Mouse (Mus musculus): ENCODE data around the gene Dip2b.
A peak's percentile ranks its signal among the peaks of the same experiment; 100 is the strongest.

Gene Dip2b

DNA sequence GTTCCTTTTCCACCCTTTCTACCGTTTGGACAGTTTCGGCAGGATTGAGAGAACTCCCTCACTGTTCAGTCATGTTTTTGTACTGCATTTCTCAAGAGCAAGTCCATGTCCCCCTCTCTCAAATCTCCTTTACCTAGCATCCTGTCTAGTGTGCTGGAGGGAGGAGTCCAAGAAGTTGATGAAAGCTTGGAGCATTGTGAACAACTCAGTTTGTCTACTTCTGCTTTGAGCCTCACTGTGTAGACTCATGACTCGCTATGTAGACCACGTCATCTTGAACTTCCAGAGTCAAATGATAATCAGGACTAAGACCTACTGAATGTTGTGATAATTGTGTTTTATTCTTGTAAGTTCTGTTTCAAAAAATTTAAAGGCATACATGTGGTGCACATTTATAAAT lies 46.4 kb downstream of the Dip2b start:
- DNase-seq (ENCODE audit: low spot score): no peak

- no peak for DNase-seq (ENCODE audit: low spot score)
Measured at GRCm38 (mm10) chr15:100088021-100088420, 49.6 kb downstream of the Dip2b start.

DNA sequence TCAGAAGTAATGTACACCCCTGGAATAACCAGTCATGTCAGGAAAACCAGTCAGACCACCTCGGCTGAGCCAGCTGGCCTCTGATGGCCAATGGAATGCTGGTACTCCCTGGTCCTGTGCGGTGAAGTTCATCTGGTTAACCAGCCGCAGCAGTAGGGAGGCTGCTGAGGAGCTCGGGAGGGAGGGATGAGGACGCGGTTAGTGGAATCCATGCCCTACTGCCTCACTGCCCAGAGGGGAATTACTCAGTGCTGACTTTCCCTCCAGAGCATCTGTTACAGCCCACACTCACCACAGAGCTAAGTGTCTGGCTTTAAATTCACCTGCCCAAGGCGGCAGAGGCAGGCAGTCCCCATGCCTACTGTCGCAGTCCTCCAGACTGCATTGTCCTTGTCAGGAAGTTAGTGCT lies 51.2 kb downstream of the Dip2b start:
- peak; percentile 39 for DNase-seq (ENCODE audit: low spot score)

GRCm38 (mm10) chr15:100091818-100092217 lies 53.4 kb downstream of the Dip2b start:
- DNase-seq (ENCODE audit: low spot score): no peak

GRCm38 (mm10) chr15:100092258-100092657 lies 53.8 kb downstream of the Dip2b start:
- no peak for DNase-seq (ENCODE audit: low spot score)

DNA sequence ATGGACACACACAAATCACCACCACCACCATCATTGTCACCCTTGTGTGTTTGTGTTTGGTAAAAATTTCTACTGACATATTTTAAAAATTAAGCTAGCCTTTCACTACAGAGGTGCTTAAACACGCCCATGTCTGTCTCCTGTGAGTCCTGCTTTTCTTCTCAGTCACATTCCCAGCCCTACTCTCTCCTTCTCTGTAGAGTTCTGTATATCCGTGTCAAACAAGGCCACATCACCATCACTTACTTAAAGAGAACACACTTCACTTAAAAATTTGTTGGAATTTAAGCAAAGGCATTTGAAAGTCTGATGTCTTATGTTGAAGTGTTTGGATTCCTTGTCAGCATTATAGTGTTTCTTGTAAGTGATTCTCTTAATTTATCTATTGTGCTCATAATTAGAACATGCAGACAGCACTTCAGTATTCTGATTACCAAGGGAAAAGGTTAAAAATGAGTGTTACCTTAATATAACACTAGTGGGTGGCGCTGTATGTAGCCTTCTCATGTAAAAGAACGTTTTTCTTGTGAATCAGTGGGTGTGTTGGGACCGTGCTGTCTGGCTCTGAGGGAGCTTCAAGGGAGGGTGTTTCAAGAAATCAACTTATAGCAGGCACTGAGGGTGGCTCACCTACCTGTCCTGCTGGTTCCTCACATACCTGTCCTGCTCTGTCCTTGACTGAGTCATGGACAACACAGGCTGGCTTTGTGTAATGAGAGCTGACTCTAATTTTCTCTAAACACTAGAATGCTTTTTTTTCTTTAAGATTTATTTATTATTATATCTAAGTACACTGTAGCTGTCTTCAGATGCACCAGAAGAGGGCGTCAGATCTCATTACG lies 58.3 kb downstream of the Dip2b start:
- DNase-seq (ENCODE audit: low spot score): no peak

DNA sequence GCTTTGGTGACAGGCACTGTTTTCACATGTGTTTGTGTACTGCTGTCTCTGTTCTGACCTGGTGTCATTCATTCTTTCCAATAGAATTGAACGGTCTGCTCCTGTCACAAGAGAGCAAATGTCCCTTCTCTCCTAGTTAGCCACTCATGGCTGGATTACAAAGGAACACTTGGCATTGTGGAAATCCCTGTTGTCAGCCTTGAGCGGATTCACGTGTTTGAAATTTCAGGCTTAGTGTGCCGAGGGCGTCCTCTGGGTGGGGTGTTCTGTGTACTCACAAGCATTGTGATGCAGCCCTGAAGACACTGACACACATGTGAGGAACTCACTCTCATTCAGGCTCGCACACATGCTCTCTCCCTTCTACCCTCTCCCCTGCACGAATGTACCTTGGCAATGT lies 61.9 kb downstream of the Dip2b start:
- no peak for DNase-seq (ENCODE audit: low spot score)

- DNase-seq (ENCODE audit: low spot score): peak; percentile 65
Measured at GRCm38 (mm10) chr15:100101206-100101605, 62.7 kb downstream of the Dip2b start.

DNA sequence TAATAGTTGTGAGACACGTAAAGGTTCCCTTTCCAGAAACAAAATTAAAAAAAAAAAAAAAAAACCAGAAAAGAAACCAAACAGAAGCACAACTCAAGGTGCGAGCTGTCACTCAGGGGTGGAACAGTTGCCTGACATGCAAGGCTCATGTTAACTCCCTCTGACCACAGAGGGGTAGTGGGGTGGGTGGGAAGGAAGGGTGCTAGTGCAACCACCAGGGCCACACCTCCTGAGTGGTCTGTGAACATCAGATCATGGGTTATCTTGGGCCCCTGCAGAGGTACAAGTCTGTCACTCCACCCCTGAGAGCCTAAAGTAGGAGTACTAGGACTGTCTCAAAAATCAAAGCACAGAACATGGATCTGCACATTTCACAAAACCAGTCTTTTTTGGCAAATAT lies 65.7 kb downstream of the Dip2b start:
- DNase-seq (ENCODE audit: low spot score): no peak

DNA sequence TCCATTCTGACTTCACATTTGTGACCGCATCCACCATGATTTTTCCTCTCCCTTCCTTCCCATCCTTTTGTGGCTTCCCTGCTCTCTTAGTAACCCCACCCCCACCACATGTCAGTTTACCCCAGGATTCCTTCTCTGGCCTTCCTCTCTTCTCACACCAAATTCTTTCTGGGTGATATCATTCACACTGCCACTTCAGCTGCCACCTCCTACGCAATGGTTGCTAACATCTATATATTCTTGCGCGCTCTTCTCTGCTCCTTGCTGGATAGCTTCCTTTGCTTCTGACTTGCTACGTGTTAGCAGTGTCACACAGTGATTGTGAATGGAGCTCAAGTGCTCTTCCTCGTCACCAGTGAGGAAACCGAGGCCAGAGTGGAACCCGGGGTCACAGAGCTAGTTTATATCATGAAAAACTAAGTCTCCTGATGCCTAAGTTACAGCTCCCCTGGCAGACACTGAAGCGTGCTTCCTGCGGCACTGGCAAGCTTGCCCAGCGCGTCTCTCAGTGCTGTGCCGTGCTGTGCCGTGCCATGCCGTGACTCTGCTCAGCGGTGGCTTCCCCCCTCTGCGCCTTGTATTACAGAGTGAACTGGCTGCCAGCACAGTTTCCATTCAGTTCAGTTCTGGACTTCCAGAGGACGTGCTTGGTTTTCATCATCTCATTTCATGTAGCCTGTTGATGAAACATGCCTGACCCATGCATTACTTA lies 69.8 kb downstream of the Dip2b start:
- DNase-seq (ENCODE audit: low spot score): no peak

DNA sequence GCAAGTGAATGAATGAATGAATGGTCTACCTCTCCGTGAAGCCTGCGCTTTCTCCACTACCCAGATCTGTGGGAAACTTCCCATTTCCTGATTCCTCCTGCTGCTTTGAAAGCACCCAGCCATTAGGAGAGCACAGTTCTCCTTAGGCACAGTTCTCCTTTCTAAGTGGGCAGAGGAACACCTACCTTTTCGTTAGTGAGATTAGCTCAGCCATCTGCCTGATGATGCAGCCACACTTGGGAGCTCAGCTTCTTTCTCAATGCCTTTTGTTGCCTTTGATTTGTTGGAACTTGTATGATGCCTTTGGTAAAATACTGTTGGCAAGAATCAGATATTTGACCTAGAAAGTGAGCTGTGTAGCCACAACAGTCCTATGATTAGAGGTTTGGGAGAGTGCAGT lies 71.5 kb downstream of the Dip2b start:
- no peak for DNase-seq (ENCODE audit: low spot score)

DNA sequence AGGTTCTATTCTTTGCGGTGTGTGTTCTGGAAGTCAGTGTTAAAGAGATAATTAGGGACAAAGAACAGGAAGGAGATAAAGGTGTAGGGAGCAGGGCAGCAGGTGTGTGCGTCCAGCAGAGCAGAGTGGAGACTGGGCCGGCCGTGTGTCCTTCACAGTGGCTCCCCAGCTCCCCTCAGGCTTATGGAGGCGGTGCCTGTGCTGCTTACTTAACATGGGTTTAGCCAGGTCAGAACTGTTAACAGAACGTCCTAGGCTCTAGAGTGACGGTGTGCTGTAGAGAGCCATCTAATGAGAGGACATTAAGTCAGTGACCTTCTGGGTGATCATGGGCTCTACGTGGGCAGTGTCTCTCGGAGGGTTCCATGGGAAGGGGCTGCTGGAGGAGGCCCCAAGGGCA lies 73.4 kb downstream of the Dip2b start:
- no peak for DNase-seq (ENCODE audit: low spot score)

DNA sequence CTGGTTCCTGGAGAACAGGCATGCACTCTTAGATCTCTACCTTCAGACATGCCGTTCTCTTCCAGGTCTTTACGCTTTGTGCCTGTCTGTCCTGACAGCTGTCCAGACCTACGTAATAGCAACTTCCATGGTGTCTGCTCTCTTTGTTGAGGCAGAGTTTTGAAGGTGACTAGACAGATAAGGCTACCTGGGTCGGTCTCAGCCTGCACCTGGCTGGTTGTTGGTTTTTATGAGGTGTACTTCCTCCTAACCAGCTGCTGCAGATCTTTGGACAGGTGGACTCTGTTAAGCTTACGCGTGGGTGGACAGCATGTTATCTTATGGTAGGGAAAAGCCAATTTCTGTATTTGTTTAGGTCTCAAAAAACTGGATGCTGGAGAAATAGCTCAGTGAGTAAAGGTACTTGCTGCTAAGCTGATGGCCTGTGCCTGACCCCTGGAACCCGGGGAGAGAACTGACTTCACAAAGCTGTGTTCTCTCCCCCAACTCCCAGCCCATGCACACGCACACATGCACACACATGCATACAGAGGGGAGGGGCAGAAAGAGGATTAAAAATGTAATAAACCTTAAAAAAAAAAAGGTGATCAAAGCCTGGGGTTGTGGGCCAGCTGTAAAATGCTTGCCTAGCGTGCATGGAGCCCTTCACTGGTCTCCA lies 74.0 kb downstream of the Dip2b start:
- no peak for DNase-seq (ENCODE audit: low spot score)

DNA sequence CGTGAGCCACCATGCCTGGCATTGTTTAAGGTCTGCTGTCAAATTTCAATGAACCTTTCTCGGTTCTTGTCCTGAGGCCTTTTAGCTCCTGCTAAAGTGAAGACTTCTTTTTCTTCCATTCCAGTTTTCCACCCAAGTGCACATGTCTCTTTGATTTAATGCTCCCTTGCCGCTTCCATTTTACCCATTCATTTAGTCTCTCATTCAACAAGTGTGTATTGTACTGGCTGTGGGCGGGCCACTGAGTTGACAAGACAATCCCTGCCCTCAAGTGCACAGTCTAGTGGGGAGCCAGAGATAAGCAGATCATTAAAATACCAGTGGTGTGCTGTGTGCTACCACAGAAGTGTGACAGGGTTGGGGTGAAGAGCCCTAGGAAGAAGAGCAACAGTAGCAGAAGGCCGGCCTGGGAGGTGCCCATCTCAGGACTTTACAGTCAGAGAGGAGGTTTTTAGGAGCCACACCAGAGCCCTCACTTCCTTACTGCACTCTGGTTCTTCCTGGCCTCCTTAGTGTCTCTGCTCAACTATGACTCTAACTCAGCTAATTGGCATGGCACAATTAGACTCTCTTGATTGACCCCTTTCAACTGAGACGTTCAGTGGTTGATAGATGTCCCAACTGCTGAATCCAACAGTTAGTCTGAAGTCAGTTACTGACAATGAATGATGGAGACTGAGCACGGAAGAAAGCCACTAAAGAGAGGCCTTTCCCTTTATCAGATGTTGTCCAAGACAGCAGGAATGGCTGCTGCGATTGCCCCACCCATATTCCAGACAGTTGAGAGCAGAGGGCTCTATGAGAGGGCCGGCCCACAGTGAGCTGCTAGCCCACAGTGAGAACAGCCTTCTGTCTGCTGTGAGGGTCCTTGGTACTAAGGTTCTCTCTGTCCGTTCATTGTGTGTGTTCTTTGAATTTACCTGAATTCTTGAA lies 75.1 kb downstream of the Dip2b start:
- DNase-seq (ENCODE audit: low spot score): no peak

DNA sequence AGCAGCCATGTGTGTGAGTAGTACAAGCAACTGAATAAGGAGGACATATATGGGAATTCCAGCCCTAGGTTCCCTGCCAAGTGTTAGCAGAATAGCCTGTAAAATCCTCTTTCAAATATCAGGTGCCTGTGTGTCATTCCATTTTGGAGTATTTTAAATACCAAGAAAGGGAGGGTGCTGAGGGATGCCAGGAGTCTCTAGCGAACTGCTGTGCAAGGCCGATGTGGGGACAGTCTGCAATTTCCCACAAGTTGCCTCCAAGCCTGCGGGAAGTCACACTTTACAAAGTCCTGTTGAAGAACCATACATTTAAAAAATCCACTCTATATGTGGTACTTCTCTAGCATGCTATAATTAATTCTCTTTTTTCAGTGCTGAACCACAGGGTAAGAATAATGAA lies 77.0 kb downstream of the Dip2b start:
- DNase-seq (ENCODE audit: low spot score): no peak

GRCm38 (mm10) chr15:100116325-100116724 lies 77.9 kb downstream of the Dip2b start:
- DNase-seq (ENCODE audit: low spot score): no peak

DNA sequence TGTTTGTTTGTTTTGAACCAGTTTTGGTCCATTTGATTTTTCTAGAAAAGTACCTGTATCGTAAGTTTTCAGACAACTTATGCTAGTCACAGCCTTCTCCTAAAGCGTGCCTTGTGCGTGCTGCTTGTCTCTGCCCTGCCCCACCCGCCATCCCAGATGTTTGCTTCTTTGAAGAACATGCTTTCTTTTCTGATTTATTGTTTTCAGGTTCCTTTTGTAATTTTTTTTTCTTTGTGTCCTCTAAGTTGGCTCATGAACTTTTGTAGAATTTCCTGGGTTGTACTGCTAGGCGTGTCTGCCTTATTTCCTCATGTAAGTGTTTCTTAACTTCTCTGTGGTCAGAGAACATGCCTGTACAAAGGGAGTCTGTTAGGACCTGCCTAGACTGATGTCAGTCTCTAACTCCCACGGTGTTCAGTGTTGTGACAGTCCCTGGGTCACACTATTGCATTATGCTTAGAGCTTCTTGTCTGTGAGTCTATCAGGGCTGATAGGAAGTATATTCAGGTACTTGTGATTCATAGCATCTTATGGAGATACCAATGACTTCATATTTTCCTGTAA lies 80.8 kb downstream of the Dip2b start:
- DNase-seq (ENCODE audit: low spot score): peak; percentile 61

DNA sequence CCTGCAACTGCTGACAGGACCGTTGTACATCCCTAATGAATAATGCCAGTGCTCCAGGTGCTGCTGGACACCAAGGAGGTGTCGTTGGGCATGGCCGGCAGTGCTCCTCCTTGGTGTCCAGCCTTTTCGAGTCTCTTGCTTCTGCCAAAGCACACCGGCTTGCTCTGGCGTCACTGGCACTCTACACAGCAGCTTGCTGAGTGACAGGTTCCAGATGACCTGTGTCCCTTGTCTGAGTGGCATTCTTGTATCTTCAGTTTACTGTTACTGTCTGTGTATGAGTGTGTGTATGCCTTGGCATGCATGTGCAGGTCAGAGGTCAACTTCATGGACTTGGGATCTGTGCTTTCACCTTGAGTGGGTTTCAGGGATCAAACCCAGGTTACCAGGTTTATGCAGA lies 83.0 kb downstream of the Dip2b start:
- DNase-seq (ENCODE audit: low spot score): no peak

DNA sequence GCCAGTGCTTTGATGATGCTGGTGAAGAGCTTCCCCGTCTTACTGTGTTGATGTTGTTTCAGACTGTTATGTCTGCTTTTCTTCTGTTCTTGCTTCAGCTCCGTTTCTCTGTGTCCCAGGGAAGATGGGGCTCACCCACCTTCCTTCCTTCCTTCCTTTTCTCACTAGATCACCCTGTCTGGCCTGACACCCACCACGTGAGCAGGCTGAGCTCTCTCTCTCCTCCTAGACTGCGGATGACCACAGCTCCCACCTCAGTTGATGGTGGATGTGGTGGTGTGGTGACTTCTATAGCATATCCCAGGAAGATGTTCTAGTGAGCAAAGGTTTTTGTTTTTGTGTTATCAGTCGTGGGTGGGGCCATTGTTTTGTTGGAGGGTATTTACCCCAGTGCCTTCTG lies 85.4 kb downstream of the Dip2b start:
- DNase-seq (ENCODE audit: low spot score): no peak

- no peak for DNase-seq (ENCODE audit: low spot score)
Measured at GRCm38 (mm10) chr15:100125245-100125644, 86.8 kb downstream of the Dip2b start.

DNA sequence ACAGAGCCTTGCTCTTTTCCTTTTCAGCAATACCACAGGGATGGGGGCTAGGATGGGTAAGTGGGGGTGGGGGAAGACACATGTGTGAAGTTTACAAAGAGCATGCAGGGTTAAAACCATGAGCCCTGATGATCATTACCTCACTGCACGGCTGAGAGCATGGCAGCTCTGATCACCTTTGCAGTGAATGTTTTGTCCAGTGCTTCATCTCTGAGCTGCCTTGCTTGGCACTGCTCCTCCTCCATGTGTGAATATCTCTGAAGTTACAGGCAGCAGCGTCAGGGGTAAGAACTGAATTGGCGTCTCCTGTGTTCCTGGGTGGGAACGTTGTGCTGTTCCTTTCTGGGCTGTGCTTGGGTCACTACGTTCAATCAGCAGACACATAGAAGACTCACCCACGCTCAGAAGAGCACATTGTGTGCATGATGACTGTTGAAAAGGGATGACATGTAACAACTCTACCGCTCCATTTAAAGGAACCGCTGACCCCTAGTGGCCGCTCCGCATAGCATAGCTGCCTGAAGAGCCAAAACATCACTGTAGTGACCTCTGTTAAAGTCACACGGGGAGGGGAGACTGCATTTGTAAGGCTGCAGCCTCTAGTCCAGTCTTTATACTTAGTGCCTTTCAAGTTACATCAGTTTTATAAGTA lies 88.1 kb downstream of the Dip2b start:
- DNase-seq (ENCODE audit: low spot score): peak; percentile 91
